ENCODE assay signal across 8 mouse cellular contexts in the genomic region with DNA sequence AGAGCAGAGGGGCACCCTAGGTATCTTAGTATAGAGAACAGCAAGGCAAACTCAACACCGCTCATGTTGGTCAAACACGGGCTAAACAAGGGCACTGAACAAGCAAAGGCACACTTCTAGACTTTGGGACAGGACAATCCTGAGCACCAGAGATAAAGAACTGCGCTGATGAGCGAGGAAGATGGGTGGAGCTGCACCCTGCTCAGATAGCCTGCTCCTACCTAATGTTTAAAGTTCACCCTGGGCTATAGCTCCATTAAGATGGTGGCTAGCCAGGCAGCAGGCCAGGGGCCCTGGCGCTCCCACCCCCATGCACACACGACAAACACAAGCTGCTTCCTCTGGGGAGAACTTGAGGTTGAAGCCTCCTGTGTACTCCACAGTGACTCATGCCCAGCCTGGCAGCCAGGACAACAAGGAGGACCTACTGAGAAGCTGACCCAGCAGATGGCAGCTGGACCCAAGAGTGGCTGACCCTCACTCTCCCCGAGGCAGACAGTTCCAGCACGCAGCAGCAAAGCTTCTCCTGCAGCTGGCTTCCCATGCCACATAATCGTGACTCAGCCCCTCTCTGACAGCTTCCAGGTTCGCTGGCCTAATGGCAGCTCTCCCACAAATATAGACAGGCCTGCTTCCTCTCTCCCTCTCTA. TPM values are rescaled to one million over a fixed set of nuclear protein-coding genes. Genes with fewer than 3 reads are reported as not detected.
A peak's percentile ranks its signal among the peaks of the same experiment; 100 is the strongest.
DNase-seq lines count a peak whose midpoint lies in the region; ATAC-seq and TF ChIP-seq lines count a peak whose summit lies in the region.

No protein-coding gene starts in this region.

- TF ChIP-seq POLR2A in limb, embryonic 14.5 days (IDR thresholded peaks at IDR 0.05; ENCODE audit: borderline replicate concordance, extremely low read depth, insufficient read depth, insufficient read length) = no peak

- no peaks in the 10 kb centered on the region for H3K27me3 ChIP-seq in hindbrain, embryonic 13.5 days
- H3K27me3 ChIP-seq in hindbrain, embryonic 11.5 days (ENCODE audit: control insufficient read depth, insufficient read depth, low read length) = no peaks in the 10 kb centered on the region
- H3K27me3 ChIP-seq in heart, embryonic 13.5 days (replicated peaks) = no peaks in the 10 kb centered on the region
- H3K27me3 ChIP-seq in limb, embryonic 14.5 days (ENCODE audit: control insufficient read depth, insufficient read depth, low read length) = no peaks in the 10 kb centered on the region

- no peak for DNase-seq in hindbrain, embryonic 11.5 days (ENCODE audit: low spot score)
- DNase-seq in 3T3-L1 (ENCODE audit: low read depth, low spot score) = peak; percentile 96
- peak; percentile 56 for DNase-seq in adrenal gland, postnatal 25 days
- DNase-seq in limb, embryonic 14.5 days (ENCODE audit: low spot score) = peak; percentile 52
- DNase-seq in retina, embryonic 14.5 days (ENCODE audit: low spot score) = peak; percentile 40
- DNase-seq in kidney, adult 18-20 months = no peak

- H3K27ac ChIP-seq in hindbrain, embryonic 13.5 days = peak overlapping the region; percentile 35; the same call in 1 of the 2 replicates
- H3K27ac ChIP-seq in hindbrain, embryonic 11.5 days (ENCODE audit: low read depth, low read length) = no peak overlapping the region
- peak overlapping the region; percentile 77 for H3K27ac ChIP-seq in heart, embryonic 13.5 days (replicated peaks)
- H3K27ac ChIP-seq in limb, embryonic 14.5 days (replicated peaks; ENCODE audit: low read depth, low read length) = 0 out of 2 replicates have a peak overlapping the region, but pooled peaks have one; percentile 33

- H3K4me1 ChIP-seq in hindbrain, embryonic 13.5 days (replicated peaks) = peaks cover 54% of the 10 kb centered on the region
- H3K4me1 ChIP-seq in hindbrain, embryonic 11.5 days (replicated peaks; ENCODE audit: control insufficient read depth, insufficient read depth, low read length) = no peaks in the 10 kb centered on the region
- peaks cover 58% of the 10 kb centered on the region for H3K4me1 ChIP-seq in heart, embryonic 13.5 days
- H3K4me1 ChIP-seq in limb, embryonic 14.5 days (ENCODE audit: control insufficient read depth, insufficient read depth, low read length) = peaks cover 32% of the 10 kb centered on the region

- ATAC-seq in hindbrain, embryonic 13.5 days (ENCODE audit: low FRiP score) = no peak
- ATAC-seq in hindbrain, embryonic 11.5 days (ENCODE audit: low FRiP score) = no peak
- no peak for ATAC-seq in heart, embryonic 13.5 days (ENCODE audit: extremely low read depth, insufficient number of reproducible peaks, low FRiP score, low TSS enrichment)
- ATAC-seq in limb, embryonic 14.5 days (ENCODE audit: low FRiP score, low read depth) = peak; percentile 36; the same call in 1 of the 2 replicates

- WGBS in hindbrain, embryonic 13.5 days = 77% methylated on average over 10 of the region's 10 CpGs
- WGBS in hindbrain, embryonic 11.5 days = 78% methylated on average over 10 of the region's 10 CpGs
- 54% methylated on average over 10 of the region's 10 CpGs for WGBS in heart, embryonic 13.5 days
- 61% methylated on average over 10 of the region's 10 CpGs for WGBS in limb, embryonic 14.5 days

- H3K9ac ChIP-seq in hindbrain, embryonic 13.5 days = no peak overlapping the region
- no peak overlapping the region for H3K9ac ChIP-seq in hindbrain, embryonic 11.5 days (ENCODE audit: low read depth, low read length)
- peak overlapping the region; percentile 58 for H3K9ac ChIP-seq in heart, embryonic 13.5 days
- H3K9ac ChIP-seq in limb, embryonic 14.5 days (ENCODE audit: low read depth, low read length, severe bottlenecking) = no peak overlapping the region

- H3K9me3 ChIP-seq in hindbrain, embryonic 13.5 days = no peaks in the 10 kb centered on the region
- H3K9me3 ChIP-seq in hindbrain, embryonic 11.5 days (ENCODE audit: control insufficient read depth, low read length) = no peaks in the 10 kb centered on the region
- H3K9me3 ChIP-seq in heart, embryonic 13.5 days = no peaks in the 10 kb centered on the region
- no peaks in the 10 kb centered on the region for H3K9me3 ChIP-seq in limb, embryonic 14.5 days (ENCODE audit: control insufficient read depth, low read length)

- no peak overlapping the region for H3K4me3 ChIP-seq in hindbrain, embryonic 13.5 days
- no peak overlapping the region for H3K4me3 ChIP-seq in hindbrain, embryonic 11.5 days (ENCODE audit: low read depth, low read length)
- H3K4me3 ChIP-seq in heart, embryonic 13.5 days = no peak overlapping the region
- no peak overlapping the region for H3K4me3 ChIP-seq in limb, embryonic 14.5 days (replicated peaks; ENCODE audit: low read length)

- no peaks in the 10 kb centered on the region for H3K36me3 ChIP-seq in hindbrain, embryonic 13.5 days
- no peaks in the 10 kb centered on the region; the same call in 1 of the 2 replicates for H3K36me3 ChIP-seq in hindbrain, embryonic 11.5 days (ENCODE audit: control insufficient read depth, insufficient read depth, low read length)
- H3K36me3 ChIP-seq in heart, embryonic 13.5 days = no peaks in the 10 kb centered on the region
- peaks cover 7% of the 10 kb centered on the region; the same call in 1 of the 2 replicates for H3K36me3 ChIP-seq in limb, embryonic 14.5 days (ENCODE audit: control insufficient read depth, insufficient read depth, low read length)

- no peak overlapping the region for H3K4me2 ChIP-seq in hindbrain, embryonic 13.5 days
- no peak overlapping the region for H3K4me2 ChIP-seq in hindbrain, embryonic 11.5 days (replicated peaks; ENCODE audit: low read depth, low read length)
- peak overlapping the region; percentile 4; the same call in 1 of the 2 replicates for H3K4me2 ChIP-seq in heart, embryonic 13.5 days
- H3K4me2 ChIP-seq in limb, embryonic 14.5 days (replicated peaks; ENCODE audit: low read depth, low read length, severe bottlenecking) = no peak overlapping the region

RNA-seq across cellular contexts. Expression of a gene that starts 21.1 kb away (rescaled TPM):
- 3.2 and 3.4 TPM in 2 replicates for polyA plus RNA-seq in hindbrain, embryonic 13.5 days (2015; fragmentation: Nextera tagmentation; extraction: Ambion mirVana)
- polyA plus RNA-seq in hindbrain, embryonic 11.5 days (2014; fragmentation: Nextera tagmentation; extraction: Ambion mirVana) = 3.0 and 3.3 TPM in 2 replicates
- 7.0 TPM in 2 replicates for total RNA-seq in adrenal gland, postnatal 25 days (2021)
- polyA plus RNA-seq in heart, embryonic 13.5 days (2015; fragmentation: Nextera tagmentation; extraction: Ambion mirVana) = 1.8 and 1.9 TPM in 2 replicates
- 10.0 and 11.6 TPM in 2 replicates for polyA plus RNA-seq in limb, embryonic 14.5 days (2012; rRNA removed)
- polyA plus RNA-seq in limb, embryonic 14.5 days (2014; fragmentation: Nextera tagmentation; extraction: Ambion mirVana) = 4.0 and 4.6 TPM in 2 replicates

RNA-seq across cellular contexts. Expression of a gene that starts 28.0 kb away (rescaled TPM):
- polyA plus RNA-seq in hindbrain, embryonic 13.5 days (2015; fragmentation: Nextera tagmentation; extraction: Ambion mirVana) = 0.40 and 0.58 TPM in 2 replicates
- not detected in 2 replicates for polyA plus RNA-seq in hindbrain, embryonic 11.5 days (2014; fragmentation: Nextera tagmentation; extraction: Ambion mirVana)
- total RNA-seq in adrenal gland, postnatal 25 days (2021) = not detected in 2 replicates
- not detected in 2 replicates for polyA plus RNA-seq in heart, embryonic 13.5 days (2015; fragmentation: Nextera tagmentation; extraction: Ambion mirVana)
- not detected in 2 replicates for polyA plus RNA-seq in limb, embryonic 14.5 days (2012; rRNA removed)
- polyA plus RNA-seq in limb, embryonic 14.5 days (2014; fragmentation: Nextera tagmentation; extraction: Ambion mirVana) = not detected in 2 replicates

RNA-seq across cellular contexts. Expression of a gene that starts 37.8 kb away (rescaled TPM):
- polyA plus RNA-seq in hindbrain, embryonic 13.5 days (2015; fragmentation: Nextera tagmentation; extraction: Ambion mirVana) = 0.87 and 1.3 TPM in 2 replicates
- polyA plus RNA-seq in hindbrain, embryonic 11.5 days (2014; fragmentation: Nextera tagmentation; extraction: Ambion mirVana) = 0.25 and 0.27 TPM in 2 replicates
- total RNA-seq in adrenal gland, postnatal 25 days (2021) = not detected in 2 replicates
- polyA plus RNA-seq in heart, embryonic 13.5 days (2015; fragmentation: Nextera tagmentation; extraction: Ambion mirVana) = not detected in 2 replicates
- polyA plus RNA-seq in limb, embryonic 14.5 days (2012; rRNA removed) = 0.56 and 0.57 TPM in 2 replicates
- polyA plus RNA-seq in limb, embryonic 14.5 days (2014; fragmentation: Nextera tagmentation; extraction: Ambion mirVana) = 0.88 and 1.5 TPM in 2 replicates

Comparison
In these comparisons a context has a peak if more than half of its experiments do, and no peak if none do; other contexts are left out.
1. DNase-seq: peak in 3T3-L1 (single experiment), adrenal gland, postnatal 25 days (single experiment), limb, embryonic 14.5 days (single experiment) and retina, embryonic 14.5 days (single experiment); none in hindbrain, embryonic 11.5 days (single experiment) and kidney, adult 18-20 months (single experiment).